Mouse (Mus musculus) bone marrow macrophage, adult 2 months (primary cell): ENCODE measurements around the gene Olfr113.

ENCODE experiments used
- CTCF ChIP-seq: IDR thresholded peaks from 2 replicates; pipeline ENCODE4 v1.5.1; 2012; ENCODE audit warnings: low read depth, mild to moderate bottlenecking, low read length, moderate library complexity
- POLR2A ChIP-seq: IDR thresholded peaks from 2 replicates; pipeline ENCODE4 v1.6.1; 2012; ENCODE audit warnings: mild to moderate bottlenecking, low read depth, low read length, borderline replicate concordance

DNA sequence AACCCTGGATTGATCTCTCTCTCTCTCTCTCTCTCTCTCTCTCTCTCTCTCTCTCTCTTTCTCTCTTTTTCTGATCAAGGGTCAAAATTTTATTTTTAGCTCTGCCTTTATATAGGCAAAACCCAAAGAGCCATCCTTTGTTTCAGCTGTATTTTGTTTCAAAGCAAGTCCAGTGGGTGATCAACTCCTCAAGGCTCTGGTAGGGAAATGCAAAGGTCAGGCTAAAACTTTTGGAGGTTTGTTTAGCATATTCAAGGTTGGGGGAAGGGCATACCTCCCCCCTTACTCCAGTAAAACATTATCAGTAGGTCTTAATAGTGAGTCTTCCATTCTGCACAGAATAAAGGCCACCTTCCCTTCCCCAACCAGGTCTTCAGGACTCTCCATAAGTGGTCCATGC, 42.3 kb downstream of the Olfr113 start:
- TF ChIP-seq CTCF, result no peak
- no peak for TF ChIP-seq POLR2A
